Mouse (Mus musculus) cerebellum, adult 11 months (tissue): ENCODE data around the gene Fa2h.
A peak's percentile ranks its signal among the peaks of the same experiment; 100 is the strongest.

ENCODE experiments used
- DNase-seq: peaks from one replicate; pipeline ENCODE4 v3.0.0; 2022

Fa2h gene

DNA sequence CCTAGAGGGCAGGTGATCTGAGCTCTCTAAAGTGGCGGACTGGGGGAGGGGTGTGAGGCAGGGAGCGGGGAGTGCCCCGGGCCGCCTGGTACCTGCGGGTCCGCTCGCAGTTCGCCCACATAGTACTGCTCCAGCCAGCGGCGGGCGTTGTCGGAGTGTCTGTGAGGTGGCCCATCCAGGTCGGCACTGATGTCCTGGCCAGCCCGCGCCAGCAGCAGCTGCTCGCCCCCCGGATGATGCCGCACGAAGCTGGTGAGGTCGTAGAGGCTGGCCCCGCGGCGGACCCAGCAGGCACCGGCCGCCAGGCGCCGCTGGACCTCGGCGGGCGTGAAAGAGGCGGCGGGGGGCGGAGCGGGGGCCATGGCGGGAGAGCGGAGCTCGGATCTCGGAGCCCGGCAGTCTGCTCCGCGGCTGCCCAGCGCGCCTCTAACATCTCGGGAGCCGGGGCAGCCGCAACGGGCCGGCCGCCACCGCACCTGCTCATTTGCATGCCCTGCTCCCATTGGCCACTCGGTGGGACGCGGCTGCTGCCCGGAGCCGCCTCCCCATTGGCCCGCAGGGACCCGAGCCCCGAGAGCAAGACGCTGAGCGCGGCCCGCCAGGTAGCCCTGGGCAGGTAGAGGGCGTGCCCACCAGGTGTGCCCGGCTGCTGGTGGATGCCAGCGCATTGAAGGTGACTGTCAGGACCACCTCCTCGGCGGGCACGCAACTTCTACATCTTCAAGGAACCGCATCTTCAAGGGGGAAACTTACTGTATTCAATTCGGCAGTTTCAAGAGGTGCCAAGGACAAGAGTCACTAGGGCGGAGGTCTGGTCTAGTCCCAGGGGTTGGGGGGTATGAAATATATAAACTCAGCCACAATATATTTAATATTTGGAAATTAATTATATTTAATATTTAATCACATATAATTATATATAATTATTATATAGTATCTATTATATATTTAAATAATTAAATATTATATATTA, at the start of gene Fa2h:
TSS of gene Fa2h (minus strand) at position 434 of the 973 bp plus-strand sequence.
- DNase-seq, result peak; percentile 81

DNA sequence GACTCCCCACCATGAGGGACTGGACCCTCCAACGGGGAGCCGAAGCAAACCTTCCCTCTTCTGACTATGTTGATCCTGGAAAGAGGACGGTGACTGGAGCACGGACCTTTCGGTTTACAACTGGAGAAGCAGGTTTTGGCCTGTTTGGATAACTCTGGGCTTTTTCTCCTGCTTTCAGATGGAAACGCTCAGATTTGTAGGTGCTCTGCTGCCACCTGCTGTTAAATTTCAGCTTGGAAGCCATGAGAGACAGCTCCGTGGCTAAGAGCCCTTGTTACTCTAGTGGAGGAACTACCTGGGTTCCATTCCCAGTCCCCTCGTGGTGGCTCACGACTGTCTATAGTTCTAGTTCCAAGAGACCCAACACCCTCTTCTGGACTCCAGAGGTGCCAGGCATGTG, 45.6 kb upstream of the Fa2h start:
- peak; percentile 77 for DNase-seq

DNA sequence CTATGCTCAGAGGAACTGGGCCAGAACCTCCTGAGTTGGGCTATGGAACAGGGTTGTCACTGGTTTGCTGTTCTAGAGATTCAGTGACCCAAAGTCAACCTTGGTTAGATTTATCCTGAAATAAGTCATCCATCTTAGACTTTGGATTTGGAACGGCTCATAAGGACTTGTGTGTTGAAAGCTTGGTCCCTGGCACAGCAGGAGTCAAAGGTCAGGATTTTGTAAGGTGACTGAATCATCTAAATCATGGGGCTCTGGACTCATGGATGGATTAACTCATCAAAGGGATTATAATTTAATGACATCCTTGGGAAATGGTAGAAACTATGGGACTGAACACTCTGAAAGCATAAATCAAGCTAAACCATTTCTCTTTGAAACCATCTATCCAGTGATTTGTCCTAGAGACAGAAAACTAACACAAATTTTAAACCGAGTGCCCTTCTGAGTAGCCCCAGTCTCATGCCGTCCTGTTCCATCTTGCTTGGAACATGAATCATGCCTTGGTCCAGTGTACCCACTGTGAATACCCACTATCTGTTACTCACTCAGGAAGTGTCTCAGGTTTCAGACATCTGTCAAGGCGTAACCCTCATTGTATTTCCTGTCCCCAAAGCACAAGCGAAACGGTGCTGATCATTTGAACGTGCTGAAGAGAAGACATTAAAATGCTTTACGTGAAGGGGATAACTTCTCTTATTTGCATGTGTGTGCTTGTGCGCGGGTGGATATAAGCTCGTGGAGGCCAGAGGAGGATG, 41.6 kb upstream of the Fa2h start:
- no peak for DNase-seq

- peak; percentile 79 for DNase-seq
Observed at GRCm38 (mm10) chr8:111424646-111425045, 31.0 kb upstream of the Fa2h start.

- DNase-seq, result peak; percentile 78
Observed at GRCm38 (mm10) chr8:111424181-111424580, 30.6 kb upstream of the Fa2h start.

DNA sequence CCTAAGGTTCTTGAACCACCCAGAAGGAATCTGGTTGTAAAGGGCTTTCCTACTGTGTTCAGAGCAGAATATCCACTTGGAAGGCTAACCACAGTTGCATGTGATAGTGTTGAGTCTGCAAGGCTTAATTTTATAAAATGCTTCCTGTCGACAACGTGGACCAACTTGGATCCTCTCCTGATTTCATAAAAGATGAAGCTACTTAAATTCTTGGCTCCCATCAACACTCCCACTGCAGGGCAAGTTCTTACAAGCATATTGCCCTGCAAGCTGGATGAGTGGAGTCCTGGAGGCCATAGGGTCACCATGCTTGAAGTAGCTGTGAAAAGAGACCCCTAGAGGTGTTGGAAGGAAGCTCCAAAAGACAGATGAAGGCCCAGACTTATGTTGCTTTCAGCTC, 29.0 kb upstream of the Fa2h start:
- DNase-seq, result no peak

DNA sequence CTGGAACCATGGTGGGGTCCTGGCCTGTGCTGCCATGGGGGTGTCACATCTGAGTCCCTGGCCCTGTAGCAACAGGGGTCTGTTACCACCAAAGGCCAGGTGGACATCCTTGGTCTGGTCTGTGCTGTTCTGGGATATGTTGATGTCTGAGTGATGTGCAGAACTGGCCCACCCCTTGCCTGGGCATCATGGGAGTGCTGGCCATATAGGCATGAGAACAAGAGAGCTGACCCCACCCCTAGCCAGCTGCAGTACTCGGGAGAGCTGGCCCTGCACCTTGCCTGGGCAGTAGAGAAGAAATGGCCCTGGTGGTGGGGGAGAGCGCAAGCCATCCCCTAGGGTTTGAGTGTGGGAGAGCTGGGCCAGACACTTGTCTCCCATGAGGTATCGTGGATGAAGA, 25.5 kb upstream of the Fa2h start:
- no peak for DNase-seq

GRCm38 (mm10) chr8:111418601-111419000, 25.0 kb upstream of the Fa2h start:
- no peak for DNase-seq

- no peak for DNase-seq
Observed at GRCm38 (mm10) chr8:111417222-111417621, 23.6 kb upstream of the Fa2h start.

GRCm38 (mm10) chr8:111403391-111403790, 9.8 kb upstream of the Fa2h start:
- no peak for DNase-seq

GRCm38 (mm10) chr8:111391268-111391667, 2.4 kb downstream of the Fa2h start:
- no peak for DNase-seq

GRCm38 (mm10) chr8:111390837-111391236, 2.8 kb downstream of the Fa2h start:
- no peak for DNase-seq

GRCm38 (mm10) chr8:111389581-111389980, 4.0 kb downstream of the Fa2h start:
- DNase-seq, result no peak

GRCm38 (mm10) chr8:111385915-111386314, 7.7 kb downstream of the Fa2h start:
- no peak for DNase-seq

DNA sequence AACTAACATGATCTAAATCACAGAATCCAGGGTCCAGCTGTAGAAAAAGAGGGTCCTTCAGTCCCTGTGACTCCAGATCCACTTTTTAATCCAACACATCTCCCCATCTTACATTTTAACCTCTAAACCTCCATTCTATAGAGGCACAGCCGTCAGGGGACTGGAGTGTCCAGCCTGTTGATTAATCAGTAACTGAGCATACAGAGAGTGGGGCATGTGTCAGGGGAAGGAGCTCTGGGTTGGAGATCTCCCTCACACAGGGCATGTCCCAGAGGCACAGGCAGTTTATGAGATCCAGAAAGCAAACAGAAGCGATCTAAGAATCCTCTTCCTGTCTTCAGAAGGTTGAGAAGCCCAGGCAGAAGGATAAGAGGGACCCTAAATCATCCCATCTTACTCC, 9.0 kb downstream of the Fa2h start:
- DNase-seq, result no peak

DNA sequence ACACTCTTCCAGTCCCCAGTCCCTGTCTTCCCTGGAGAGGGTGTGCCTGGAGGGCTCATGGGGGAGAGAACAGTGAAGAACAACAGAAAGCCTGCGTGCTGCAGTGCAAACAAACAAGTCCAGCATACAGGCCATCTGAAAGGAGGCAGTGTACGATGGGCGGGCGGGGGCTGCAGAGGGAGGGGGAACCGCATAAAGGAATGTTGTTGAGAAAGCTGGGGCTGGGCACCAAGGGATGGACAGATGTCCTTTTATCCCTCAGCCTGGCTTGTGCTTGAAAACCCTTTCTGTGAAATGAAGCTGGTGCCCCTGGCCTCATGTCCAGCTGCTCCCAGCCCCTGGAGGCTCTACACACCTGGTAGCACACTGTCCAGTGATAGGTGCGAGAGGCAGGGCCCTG, 18.4 kb downstream of the Fa2h start:
- no peak for DNase-seq

GRCm38 (mm10) chr8:111369711-111370110, 23.9 kb downstream of the Fa2h start:
- no peak for DNase-seq

DNA sequence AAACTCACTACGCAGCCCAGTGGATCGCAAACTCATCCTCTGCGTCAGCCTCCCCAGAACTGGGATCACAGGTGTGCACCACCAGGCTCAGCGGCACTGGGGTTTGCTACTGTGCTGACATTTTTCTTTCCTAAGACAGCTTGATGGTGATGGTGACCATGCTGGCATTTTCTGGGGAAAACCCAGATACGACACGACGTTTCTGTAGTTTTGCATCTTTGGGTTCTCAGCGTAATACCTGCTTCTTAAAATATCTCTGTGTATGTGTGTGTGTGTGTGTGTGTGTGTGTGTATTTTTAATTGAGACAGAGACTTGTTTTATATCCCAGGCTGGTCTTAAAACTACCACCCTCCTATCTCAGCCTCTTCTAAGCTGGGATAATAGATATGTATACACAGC, 26.3 kb downstream of the Fa2h start:
- no peak for DNase-seq

DNA sequence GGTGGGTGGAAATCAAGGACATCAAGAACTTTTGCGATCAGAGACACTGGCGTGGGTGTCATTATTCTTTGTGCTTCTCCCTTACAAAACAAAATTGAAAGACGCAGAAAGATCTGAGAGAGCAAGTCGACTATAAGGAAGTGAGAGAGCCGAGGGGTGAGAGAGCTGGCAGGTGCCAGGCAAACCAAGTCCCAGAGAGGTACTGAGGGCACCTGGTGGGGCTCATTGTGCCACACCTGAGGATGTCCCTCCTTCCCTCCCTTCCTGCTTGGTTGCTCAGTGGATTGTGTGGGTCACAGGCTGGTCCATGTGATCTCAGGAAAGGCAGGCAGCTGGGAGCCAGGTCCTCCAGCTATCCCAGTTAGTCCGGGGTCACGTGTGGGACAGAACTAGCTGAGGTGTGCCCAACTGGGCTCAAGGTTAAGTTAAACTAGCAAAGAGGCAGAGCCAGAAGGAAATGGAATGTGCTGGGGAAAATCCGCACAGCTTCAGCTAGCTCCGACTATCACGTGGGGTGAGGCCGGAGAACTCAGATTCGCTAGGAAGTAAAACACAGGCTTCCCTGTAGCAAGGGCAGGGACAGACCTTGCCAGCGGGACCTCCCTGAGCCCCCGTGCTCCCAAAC, 26.9 kb downstream of the Fa2h start:
- no peak for DNase-seq

- no peak for DNase-seq
Observed at GRCm38 (mm10) chr8:111363489-111363888, 30.1 kb downstream of the Fa2h start.

DNA sequence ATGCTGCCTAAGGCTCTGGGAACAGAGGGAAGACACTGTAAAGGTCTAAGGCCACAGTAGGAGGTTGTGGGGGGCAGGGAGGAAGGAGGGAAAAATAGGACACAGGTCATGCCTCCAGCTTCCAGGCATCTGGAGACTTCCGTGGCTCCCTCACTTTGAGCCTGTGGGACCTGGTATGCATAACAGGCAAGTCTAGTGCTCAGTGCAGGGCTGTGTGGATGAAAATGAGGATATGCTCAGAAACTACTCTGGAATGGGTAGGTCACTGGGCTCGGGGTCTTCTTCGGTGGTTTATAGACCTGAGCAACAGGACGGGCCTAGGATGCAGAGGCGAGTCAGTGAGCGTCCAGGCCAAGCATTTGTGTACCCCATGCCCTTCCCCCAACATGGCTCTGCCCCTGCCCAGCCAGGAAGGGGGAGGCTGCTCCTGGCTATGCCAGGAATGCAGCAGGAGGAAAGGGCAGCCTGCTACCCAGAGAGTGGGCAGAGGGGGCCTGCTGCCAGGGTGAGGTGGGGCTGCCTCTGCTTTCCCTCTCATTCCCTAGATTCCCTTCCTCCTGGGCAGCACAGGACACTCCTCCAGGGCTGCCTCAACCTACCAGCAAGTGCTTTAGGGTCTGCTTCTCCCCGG, 32.9 kb downstream of the Fa2h start:
- no peak for DNase-seq

- no peak for DNase-seq
Observed at GRCm38 (mm10) chr8:111359936-111360335, 33.7 kb downstream of the Fa2h start.

DNA sequence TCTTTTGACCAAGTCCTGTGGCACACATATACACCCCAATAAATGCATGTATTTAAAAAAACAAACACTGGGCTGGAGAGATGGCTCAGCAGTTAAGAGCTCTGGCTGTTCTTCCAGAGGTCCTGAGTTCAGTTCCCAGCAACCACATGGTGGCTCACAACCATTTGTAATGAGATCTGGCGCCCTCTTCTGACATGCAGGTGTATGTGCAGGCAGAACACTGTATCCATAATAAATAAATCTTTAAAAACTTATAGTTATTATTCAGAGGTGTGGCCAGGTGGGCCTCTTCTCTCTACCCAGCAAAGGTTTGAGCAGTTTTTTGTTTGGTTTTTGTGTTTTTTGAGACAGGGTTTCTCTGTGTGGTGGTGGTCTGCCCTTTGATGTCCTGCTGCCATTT, 34.7 kb downstream of the Fa2h start:
- DNase-seq, result no peak
